Mouse (Mus musculus): ENCODE results near the gene Abat. TPM values are rescaled to one million over a fixed set of nuclear protein-coding genes. Genes with fewer than 3 reads are reported as not detected.

Gene Abat
- total RNA-seq (2017), result 0.41 TPM in 1 of 2 replicates, not detected in the other

DNA sequence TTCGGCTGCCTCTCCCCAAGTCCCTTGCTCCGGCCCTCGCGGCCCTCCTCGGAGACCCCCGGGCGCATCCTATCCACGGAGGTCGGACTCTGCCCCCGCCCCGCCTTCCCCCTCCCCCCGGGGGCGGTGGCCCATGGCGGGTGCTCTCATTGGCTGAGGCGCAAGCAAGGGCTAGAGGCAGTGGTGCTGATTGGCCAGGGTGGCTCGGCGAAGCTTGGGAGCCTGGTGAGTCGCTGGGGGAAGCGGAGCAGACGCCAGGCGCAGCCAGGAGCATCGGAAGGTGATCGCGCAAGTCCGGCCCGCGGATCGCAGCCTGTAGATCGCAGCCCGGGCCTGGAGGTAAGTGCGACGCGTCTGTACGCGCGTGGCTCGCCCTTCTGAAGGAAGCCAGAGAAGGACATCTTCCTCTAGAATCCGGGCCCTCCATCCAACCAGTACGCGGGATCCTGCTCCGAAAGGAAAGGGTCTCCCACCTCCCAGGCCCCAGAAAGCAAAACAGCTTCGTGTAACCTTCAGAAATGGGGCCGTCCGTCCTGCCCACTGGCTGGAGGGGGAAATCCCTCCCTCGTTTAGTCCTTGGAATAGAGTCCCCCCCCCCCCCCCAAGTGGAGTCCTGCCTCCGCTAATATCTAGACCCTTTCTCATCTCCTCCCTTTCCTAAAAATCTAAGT, at the start of gene Abat:
TSS of gene Abat (plus strand) at position 194 of the 671 bp plus-strand sequence.
- ATAC-seq (replicated peaks; ENCODE audit: low read depth, poor library complexity, severe bottlenecking), result peak; percentile 95

- peak; percentile 19; the same call in 1 of the 2 replicates for ATAC-seq (replicated peaks; ENCODE audit: low read depth, poor library complexity, severe bottlenecking)
Measured at GRCm38 (mm10) chr16:8470132-8470531, 43.1 kb upstream of the Abat start.

GRCm38 (mm10) chr16:8470603-8471481, 42.4 kb upstream of the Abat start, which contains the start of gene Mettl22:
TSS of gene Mettl22 (plus strand) at chr16:8470788.
- ATAC-seq (replicated peaks; ENCODE audit: low read depth, poor library complexity, severe bottlenecking), result peak; percentile 85

- ATAC-seq (replicated peaks; ENCODE audit: low read depth, poor library complexity, severe bottlenecking), result no peak
Measured at GRCm38 (mm10) chr16:8487396-8488005, 25.7 kb upstream of the Abat start.

DNA sequence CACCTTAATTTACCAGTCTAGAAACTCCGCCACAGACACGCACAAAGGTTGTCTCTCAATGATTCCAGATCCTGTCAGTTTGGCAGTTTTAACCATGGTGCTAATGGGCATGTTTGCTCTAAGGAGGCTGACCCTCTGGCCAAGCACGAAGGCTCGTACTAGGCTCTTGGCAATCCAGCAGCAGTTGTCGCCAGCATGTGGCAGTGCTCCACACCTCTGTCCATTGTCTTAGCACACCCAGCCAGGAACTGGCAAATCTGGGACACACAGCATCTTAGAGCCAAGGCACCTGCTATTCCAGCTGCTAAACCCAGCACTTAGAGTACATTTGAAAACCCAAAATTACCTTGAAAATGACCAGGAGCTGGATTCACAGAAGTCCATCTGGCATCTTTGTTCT, 23.9 kb upstream of the Abat start:
- no peak for ATAC-seq (replicated peaks; ENCODE audit: low read depth, poor library complexity, severe bottlenecking)

DNA sequence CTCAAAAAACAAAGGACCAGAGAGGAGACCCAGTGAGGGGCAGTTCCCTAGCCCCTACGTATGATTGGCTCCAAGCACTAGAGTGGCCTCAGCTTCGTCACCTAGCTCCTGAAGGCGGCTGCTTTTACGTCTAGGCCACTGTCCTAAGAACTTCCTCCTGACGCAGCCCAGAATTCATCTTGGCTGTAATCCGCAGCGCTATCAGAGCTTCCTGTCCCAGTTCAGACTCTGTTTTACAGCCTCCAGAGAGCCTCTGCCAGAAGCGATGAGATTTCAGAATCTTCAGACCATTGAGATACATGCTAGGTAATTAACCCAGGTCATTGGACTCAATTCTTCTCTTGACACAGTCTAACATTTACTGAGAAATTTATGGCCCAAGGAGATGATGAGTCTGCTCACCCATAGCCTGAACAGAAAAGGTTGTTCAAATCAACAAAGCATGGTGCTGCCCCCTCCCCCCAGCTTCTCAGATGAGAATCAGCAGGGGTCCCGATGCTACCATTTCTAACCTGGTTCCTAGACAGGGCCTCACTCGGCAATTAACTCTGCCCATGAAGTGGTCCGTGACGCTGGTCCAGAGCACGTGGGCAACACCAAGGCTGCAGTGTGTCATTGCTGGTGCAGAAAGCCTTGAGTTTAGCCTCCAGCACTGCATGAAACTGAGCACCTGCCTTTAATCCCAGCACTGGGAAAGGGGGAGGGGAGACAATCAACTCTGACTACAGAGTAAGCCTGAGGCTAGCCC, 21.3 kb upstream of the Abat start:
- 0 out of 2 replicates have a peak, but pooled peaks have one; percentile 20 for ATAC-seq (replicated peaks; ENCODE audit: low read depth, poor library complexity, severe bottlenecking)

GRCm38 (mm10) chr16:8494268-8494667, 19.0 kb upstream of the Abat start:
- peak; percentile 89 for ATAC-seq (replicated peaks; ENCODE audit: low read depth, poor library complexity, severe bottlenecking)

GRCm38 (mm10) chr16:8496967-8497366, 16.3 kb upstream of the Abat start:
- no peak for ATAC-seq (replicated peaks; ENCODE audit: low read depth, poor library complexity, severe bottlenecking)

DNA sequence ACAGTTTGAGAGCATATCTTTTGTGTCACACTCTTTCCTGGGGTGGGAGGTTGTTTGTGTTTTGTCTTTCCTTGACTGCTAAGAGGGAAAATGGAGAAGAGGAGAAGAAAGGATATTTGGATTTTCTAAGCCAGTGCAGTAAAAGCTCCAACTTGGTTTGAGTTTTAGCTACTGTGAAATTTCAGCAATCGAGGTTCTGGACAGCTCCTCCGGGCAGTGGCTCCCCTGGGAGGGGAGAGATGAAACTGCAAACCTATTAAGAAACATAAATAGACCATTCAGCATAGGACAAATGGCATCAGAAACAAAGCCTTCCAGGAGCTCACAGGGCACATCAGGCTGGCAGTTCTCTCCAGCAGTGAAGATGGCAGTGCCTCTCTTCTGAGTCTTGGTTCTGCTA, 9.0 kb upstream of the Abat start:
- no peak for ATAC-seq (replicated peaks; ENCODE audit: low read depth, poor library complexity, severe bottlenecking)

DNA sequence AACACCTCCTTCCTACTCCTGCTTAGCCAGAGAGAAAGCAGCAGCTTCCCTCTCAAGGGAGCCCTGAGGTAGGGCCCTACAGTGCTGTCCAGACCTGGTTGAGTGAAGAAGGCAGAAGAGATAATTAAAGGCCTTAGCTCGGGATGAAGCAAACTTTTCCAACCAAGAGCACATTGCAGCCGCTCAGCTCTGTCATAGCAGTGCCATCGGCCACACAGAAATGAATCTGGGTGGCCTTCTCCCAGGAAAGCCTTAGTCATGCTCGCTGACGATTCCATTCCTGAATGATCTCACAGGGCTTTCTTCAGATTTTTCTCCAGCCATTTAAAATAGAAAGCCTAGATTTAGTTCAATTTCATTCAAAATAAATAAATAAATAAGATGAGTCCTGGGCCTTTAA, 3.3 kb upstream of the Abat start:
- ATAC-seq (replicated peaks; ENCODE audit: low read depth, poor library complexity, severe bottlenecking), result no peak

GRCm38 (mm10) chr16:8512830-8513229, 399 bp upstream of the Abat start:
- no peak for ATAC-seq (replicated peaks; ENCODE audit: low read depth, poor library complexity, severe bottlenecking)

DNA sequence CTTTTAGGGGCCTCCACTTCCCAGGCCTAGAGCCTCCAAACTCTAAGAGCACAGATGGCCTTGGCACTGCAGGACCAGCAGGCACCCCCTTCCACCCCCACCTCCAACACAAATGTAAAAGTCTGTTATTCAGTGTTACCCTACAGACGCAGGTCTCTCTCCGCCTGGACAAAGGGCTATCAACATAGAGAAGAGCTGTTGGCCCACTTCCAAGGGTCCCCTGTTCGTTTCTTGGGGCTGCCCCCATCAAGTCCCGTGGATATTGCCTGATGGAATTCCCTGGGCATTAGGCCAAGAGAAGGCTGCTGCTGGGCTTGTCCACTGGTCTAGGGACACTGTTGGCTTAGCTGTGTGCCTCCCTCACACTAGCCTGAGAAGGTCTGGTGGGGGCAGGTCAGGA, 951 bp downstream of the Abat start:
- no peak for ATAC-seq (replicated peaks; ENCODE audit: low read depth, poor library complexity, severe bottlenecking)

- ATAC-seq (replicated peaks; ENCODE audit: low read depth, poor library complexity, severe bottlenecking), result no peak
Measured at GRCm38 (mm10) chr16:8520525-8520924, 7.3 kb downstream of the Abat start.

DNA sequence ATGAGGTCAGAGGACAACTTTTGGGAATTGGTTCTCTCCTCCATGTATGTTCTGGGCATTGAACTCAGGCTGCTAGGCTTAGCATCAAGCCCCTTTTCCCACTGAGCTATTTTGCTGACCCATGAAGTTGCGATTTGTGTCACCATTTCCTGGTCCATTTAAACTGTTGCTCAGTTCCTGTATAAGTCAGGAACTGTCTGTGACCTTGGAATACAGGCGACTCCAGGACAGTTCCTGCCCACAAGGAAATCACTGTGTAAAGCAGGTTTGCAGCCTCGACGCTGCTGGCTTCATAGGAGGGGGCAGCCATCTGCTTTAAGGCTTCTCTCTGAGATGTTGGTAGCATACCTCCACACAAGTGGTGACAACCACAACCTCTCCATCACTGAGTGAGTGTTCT, 8.1 kb downstream of the Abat start:
- ATAC-seq (replicated peaks; ENCODE audit: low read depth, poor library complexity, severe bottlenecking), result no peak

- no peak for ATAC-seq (replicated peaks; ENCODE audit: low read depth, poor library complexity, severe bottlenecking)
Measured at GRCm38 (mm10) chr16:8523480-8524144, 10.4 kb downstream of the Abat start.

DNA sequence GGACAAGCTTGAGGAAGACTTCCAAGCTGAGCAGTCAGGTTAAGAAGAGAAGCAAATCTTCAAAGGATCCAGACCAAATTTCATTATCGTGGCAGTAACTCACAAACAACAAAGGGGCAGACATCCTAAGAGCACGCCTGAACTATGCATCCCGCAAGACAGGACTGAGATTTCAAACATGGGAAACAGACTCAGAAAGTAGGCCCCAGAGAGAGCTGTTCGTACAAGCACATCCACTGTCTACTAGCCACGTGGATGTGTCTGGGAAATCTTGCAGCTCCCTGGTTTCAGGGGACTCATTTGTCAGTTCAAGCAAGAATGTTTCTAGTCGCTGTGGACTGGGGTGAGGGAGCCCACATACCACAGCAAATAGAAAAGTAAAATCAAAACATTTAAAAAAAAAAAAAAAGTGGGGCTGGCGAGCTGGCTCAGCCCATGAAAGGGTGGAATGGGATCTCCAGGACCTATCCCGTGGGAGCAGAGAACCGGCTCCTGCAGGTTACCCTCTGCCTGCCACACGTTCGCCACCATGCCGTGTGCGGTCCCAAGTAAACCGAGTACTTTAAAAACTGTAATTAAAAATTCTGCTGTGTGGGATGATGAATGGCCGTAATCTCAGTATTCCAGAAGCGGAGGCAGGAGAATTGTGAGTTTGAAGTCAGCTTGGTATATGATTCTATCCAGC, 11.1 kb downstream of the Abat start:
- no peak for ATAC-seq (replicated peaks; ENCODE audit: low read depth, poor library complexity, severe bottlenecking)

DNA sequence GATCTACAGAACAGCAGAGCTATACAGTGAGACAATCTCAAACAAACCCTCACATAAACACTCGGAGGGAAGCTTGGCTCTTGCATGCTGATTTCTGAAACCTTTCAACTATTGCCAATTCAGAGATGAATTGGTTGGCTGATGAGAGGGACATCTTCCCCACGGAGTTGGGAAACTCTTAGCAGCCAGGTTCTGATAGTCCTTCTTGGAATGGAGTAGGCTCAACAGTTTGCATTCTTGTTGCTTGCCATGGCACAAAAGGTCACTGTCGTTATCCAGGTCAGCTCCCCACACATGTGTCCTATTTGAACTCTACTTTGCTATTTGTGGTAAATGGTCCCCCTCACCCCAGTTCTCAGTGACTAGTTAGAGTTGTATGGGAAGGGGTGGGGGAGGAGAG, 12.1 kb downstream of the Abat start:
- no peak for ATAC-seq (replicated peaks; ENCODE audit: low read depth, poor library complexity, severe bottlenecking)

GRCm38 (mm10) chr16:8525877-8526276, 12.6 kb downstream of the Abat start:
- ATAC-seq (replicated peaks; ENCODE audit: low read depth, poor library complexity, severe bottlenecking), result no peak

GRCm38 (mm10) chr16:8529389-8529788, 16.2 kb downstream of the Abat start:
- ATAC-seq (replicated peaks; ENCODE audit: low read depth, poor library complexity, severe bottlenecking), result no peak

Data from common myeloid progenitor, adult 5-6 weeks (primary cell).